Mouse (Mus musculus) MEL (cell line): Measurements from ENCODE around the gene Ccnt2. TPM values are rescaled to one million over a fixed set of nuclear protein-coding genes. Genes with fewer than 3 reads are reported as not detected.
A peak's percentile ranks its signal among the peaks of the same experiment; 100 is the strongest.

Source experiments
- DNase-seq: peaks from one replicate; pipeline ENCODE4 v3.0.0; 2011; ENCODE audit warnings: low read depth, low spot score
- H3K27ac ChIP-seq: 2 replicates; pipeline ENCODE4 v1.5.1; 2012; ENCODE audit warnings: low read depth, mild to moderate bottlenecking, control low read depth, low read length, moderate library complexity; ENCODE audit not compliant: control insufficient read depth
- H3K27me3 ChIP-seq, 2 experiments: fragments of 150-350 bp in 1 of 2; sonication (generic) in 1 of 2; 2 replicates each; pipeline ENCODE4 v1.6.1; 2012; ENCODE audit warnings: low read length in 2 of 2, mild to moderate bottlenecking in 2 of 2, improper control_type of control experiment in 1 of 2, moderate library complexity in 1 of 2; ENCODE audit not compliant: insufficient read depth in 2 of 2, control insufficient read depth in 1 of 2
- H3K36me3 ChIP-seq, 2 experiments: 2 replicates each; pipeline ENCODE4 v1.6.1; 2012 to 2014; ENCODE audit warnings: low read length in 2 of 2, improper control_type of control experiment in 1 of 2, inconsistent platforms in 1 of 2, mild to moderate bottlenecking in 1 of 2; ENCODE audit not compliant: insufficient read depth in 2 of 2, control insufficient read depth in 1 of 2
- H3K4me1 ChIP-seq, 2 experiments: fragments of 150-350 bp in 1 of 2; sonication (generic) in 1 of 2; 2 replicates each; pipeline ENCODE4 v1.6.1; 2012; ENCODE audit warnings: low read length in 2 of 2, improper control_type of control experiment in 1 of 2, mild to moderate bottlenecking in 1 of 2; ENCODE audit not compliant: insufficient read depth in 2 of 2, control insufficient read depth in 1 of 2
- H3K4me3 ChIP-seq, 2 experiments: fragments of 150-350 bp in 1 of 2; sonication (generic) in 1 of 2; 2 replicates each; pipeline ENCODE4 v1.5.1; 2012; ENCODE audit warnings: low read depth in 2 of 2, low read length in 2 of 2, mild to moderate bottlenecking in 2 of 2, moderate library complexity in 2 of 2, control low read depth in 1 of 2, improper control_type of control experiment in 1 of 2; ENCODE audit not compliant: control insufficient read depth in 1 of 2, insufficient read depth in 1 of 2
- H3K79me2 ChIP-seq: 2 replicates; pipeline ENCODE4 v1.6.1; 2012; ENCODE audit warnings: mild to moderate bottlenecking, low read length, moderate library complexity; ENCODE audit not compliant: control insufficient read depth, poor library complexity, insufficient read depth
- H3K9ac ChIP-seq: 2 replicates; pipeline ENCODE4 v1.6.1; 2012; ENCODE audit warnings: low read depth, mild to moderate bottlenecking, control low read depth, low read length, moderate library complexity; ENCODE audit not compliant: control insufficient read depth, poor library complexity, severe bottlenecking
- H3K9me3 ChIP-seq: fragments of 150-350 bp; sonication (generic); replicated peaks from 2 replicates; pipeline ENCODE4 v1.6.1; 2012; ENCODE audit warnings: mild to moderate bottlenecking, low read length, improper control_type of control experiment, moderate library complexity; ENCODE audit not compliant: insufficient read depth
- BHLHE40 ChIP-seq: IDR thresholded peaks from 2 replicates; pipeline ENCODE4 v1.6.1; 2012; ENCODE audit warnings: low read depth, mild to moderate bottlenecking, inconsistent platforms, low read length, improper control_type of control experiment, borderline replicate concordance
- CHD1 ChIP-seq: IDR thresholded peaks from 2 replicates; pipeline ENCODE4 v1.6.1; 2012; ENCODE audit warnings: low read depth, mild to moderate bottlenecking, inconsistent platforms, low read length, improper control_type of control experiment
- CHD2 ChIP-seq: IDR thresholded peaks from 2 replicates; pipeline ENCODE4 v1.6.1; 2011; ENCODE audit warnings: low read length, improper control_type of control experiment
- E2F4 ChIP-seq: IDR thresholded peaks from 2 replicates; pipeline ENCODE4 v1.6.1; 2011; ENCODE audit warnings: low read depth, low read length, improper control_type of control experiment, borderline replicate concordance
- ELF1 ChIP-seq: IDR thresholded peaks from 2 replicates; pipeline ENCODE4 v1.6.1; 2014; ENCODE audit warnings: low read depth, mild to moderate bottlenecking, inconsistent platforms, low read length, improper control_type of control experiment, moderate library complexity
- EP300 ChIP-seq, 2 experiments: IDR thresholded peaks; 2 replicates each; pipeline ENCODE4 v1.6.1; 2011; ENCODE audit warnings: improper control_type of control experiment in 2 of 2, low read length in 2 of 2, low read depth in 1 of 2, mild to moderate bottlenecking in 1 of 2
- ETS1 ChIP-seq: IDR thresholded peaks from 2 replicates; pipeline ENCODE4 v1.6.1; 2012; ENCODE audit warnings: low read depth, mild to moderate bottlenecking, inconsistent platforms, low read length, improper control_type of control experiment, moderate library complexity
- GATA1 ChIP-seq: IDR thresholded peaks from 2 replicates; pipeline ENCODE4 v1.6.1; 2011; ENCODE audit warnings: low read depth, low read length, improper control_type of control experiment
- HCFC1 ChIP-seq: IDR thresholded peaks from 2 replicates; pipeline ENCODE4 v1.6.1; 2012; ENCODE audit warnings: low read depth, mild to moderate bottlenecking, inconsistent platforms, low read length, improper control_type of control experiment, moderate library complexity
- JUND ChIP-seq: IDR thresholded peaks from 2 replicates; pipeline ENCODE4 v1.6.1; 2011; ENCODE audit warnings: low read depth, mild to moderate bottlenecking, improper control_type of control experiment, low read length
- KAT2A ChIP-seq: conservative IDR thresholded peaks from 2 replicates; pipeline ENCODE4 v1.6.1; 2012; ENCODE audit warnings: low read depth, low read length, improper control_type of control experiment, inconsistent platforms
- MAFK ChIP-seq: IDR thresholded peaks from 2 replicates; pipeline ENCODE4 v1.6.1; 2011; ENCODE audit warnings: low read depth, mild to moderate bottlenecking, low read length, improper control_type of control experiment, borderline replicate concordance
- MAX ChIP-seq: IDR thresholded peaks from 2 replicates; pipeline ENCODE4 v1.6.1; 2011; ENCODE audit warnings: low read length, improper control_type of control experiment
- MEF2A ChIP-seq: IDR thresholded peaks from 2 replicates; pipeline ENCODE4 v1.6.1; 2014; ENCODE audit warnings: low read depth, mild to moderate bottlenecking, inconsistent platforms, low read length, improper control_type of control experiment; ENCODE audit not compliant: poor library complexity, insufficient replicate concordance, severe bottlenecking; ENCODE audit errors: extremely low read depth
- MYC ChIP-seq: IDR thresholded peaks from 2 replicates; pipeline ENCODE4 v1.6.1; 2011; ENCODE audit warnings: low read depth, mild to moderate bottlenecking, low read length, improper control_type of control experiment, moderate library complexity
- NELFE ChIP-seq: IDR thresholded peaks from 2 replicates; pipeline ENCODE4 v1.6.1; 2011; ENCODE audit warnings: low read depth, low read length, improper control_type of control experiment
- NRF1 ChIP-seq: IDR thresholded peaks from 2 replicates; pipeline ENCODE4 v1.6.1; 2014; ENCODE audit warnings: low read depth, mild to moderate bottlenecking, inconsistent platforms, low read length, improper control_type of control experiment, moderate library complexity; ENCODE audit not compliant: poor library complexity, insufficient read depth, severe bottlenecking
- POLR2A ChIP-seq, 2 experiments: IDR thresholded peaks; 2 replicates each; pipeline ENCODE4 v1.6.1; 2011 to 2012; ENCODE audit warnings: low read length in 2 of 2, mild to moderate bottlenecking in 2 of 2, control low read depth in 1 of 2, improper control_type of control experiment in 1 of 2, low read depth in 1 of 2, moderate library complexity in 1 of 2; ENCODE audit not compliant: control insufficient read depth in 1 of 2, insufficient read depth in 1 of 2, poor library complexity in 1 of 2
- POLR2AphosphoS5 ChIP-seq: IDR thresholded peaks from 2 replicates; pipeline ENCODE4 v1.6.1; 2012; ENCODE audit warnings: low read depth, borderline replicate concordance, mild to moderate bottlenecking, inconsistent platforms, low read length, moderate library complexity, mixed read lengths
- RCOR1 ChIP-seq: IDR thresholded peaks from 2 replicates; pipeline ENCODE4 v1.6.1; 2012; ENCODE audit warnings: low read depth, mild to moderate bottlenecking, inconsistent platforms, low read length, improper control_type of control experiment
- SIN3A ChIP-seq: IDR thresholded peaks from 2 replicates; pipeline ENCODE4 v1.6.1; 2012; ENCODE audit warnings: low read length, improper control_type of control experiment, inconsistent platforms
- SMC3 ChIP-seq: IDR thresholded peaks from 2 replicates; pipeline ENCODE4 v1.6.1; 2011; ENCODE audit warnings: low read depth, low read length, improper control_type of control experiment
- TCF12 ChIP-seq: IDR thresholded peaks from 2 replicates; pipeline ENCODE4 v1.6.1; 2014; ENCODE audit warnings: low read depth, mild to moderate bottlenecking, inconsistent platforms, low read length, improper control_type of control experiment, moderate library complexity
- UBTF ChIP-seq: IDR thresholded peaks from 2 replicates; pipeline ENCODE4 v1.6.1; 2012; ENCODE audit warnings: low read depth, mild to moderate bottlenecking, inconsistent platforms, low read length, improper control_type of control experiment, moderate library complexity, borderline replicate concordance; ENCODE audit not compliant: insufficient read depth
- USF1 ChIP-seq: IDR thresholded peaks from 2 replicates; pipeline ENCODE4 v1.6.1; 2014; ENCODE audit warnings: low read depth, mild to moderate bottlenecking, inconsistent platforms, low read length, improper control_type of control experiment, moderate library complexity
- USF2 ChIP-seq, 2 experiments: IDR thresholded peaks; 2 replicates each; pipeline ENCODE4 v1.6.1; 2011 to 2012; ENCODE audit warnings: improper control_type of control experiment in 2 of 2, low read length in 2 of 2, borderline replicate concordance in 1 of 2, inconsistent platforms in 1 of 2, low read depth in 1 of 2, mild to moderate bottlenecking in 1 of 2; ENCODE audit not compliant: insufficient read depth in 1 of 2
- ZC3H11A ChIP-seq: IDR thresholded peaks from 2 replicates; pipeline ENCODE4 v1.6.1; 2012; ENCODE audit warnings: low read depth, mild to moderate bottlenecking, inconsistent platforms, low read length, improper control_type of control experiment
- ZNF384 ChIP-seq: IDR thresholded peaks from 2 replicates; pipeline ENCODE4 v1.6.1; 2012; ENCODE audit warnings: low read depth, mild to moderate bottlenecking, inconsistent platforms, low read length, improper control_type of control experiment
- polyA plus RNA-seq, 2 experiments: library from polyadenylated mRNA; stranded (reverse) in 1 of 2; unstranded in 1 of 2; fragments of >175 nt in 1 of 2; fragments of >200 nt in 1 of 2; gene quantifications; 2 replicates each; pipeline versions ENCODE4 v1.2.1 to v1.2.4; 2012; ENCODE audit warnings: low replicate concordance in 2 of 2, low read depth in 1 of 2; ENCODE audit not compliant: insufficient read length in 2 of 2, insufficient read depth in 1 of 2, missing spikeins in 1 of 2
- total RNA-seq: library from RNA; depleted of rRNA; stranded (reverse); fragments of 300-350 nt; gene quantifications from 2 replicates; pipeline ENCODE4 v1.2.3, GENCODE M21; 2012

The Ccnt2 gene
- total and polyA plus RNA-seq, 3 experiments: 20.6 to 31.5 (median 26.7) TPM

DNA sequence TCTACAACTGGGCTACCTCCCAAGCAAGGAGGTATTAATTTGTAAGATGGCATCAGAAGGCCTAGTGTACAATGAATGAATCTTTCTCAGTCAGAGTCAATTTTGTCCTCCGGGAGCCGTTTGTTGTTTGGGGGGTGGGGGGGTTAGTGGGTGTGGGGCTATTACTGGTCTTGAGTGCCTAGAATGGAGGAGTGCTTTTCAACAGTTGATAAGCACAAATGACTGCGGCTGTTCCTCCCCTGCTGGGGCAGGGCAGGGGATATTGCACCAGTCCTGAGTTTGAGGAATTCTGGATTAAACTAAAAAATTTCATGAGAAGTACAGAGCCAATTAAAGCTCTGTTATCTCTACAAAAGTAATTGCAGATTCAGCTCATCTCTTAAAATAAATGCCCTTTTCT is 6.2 kb downstream of the Ccnt2 start:
- DNase-seq: peak; percentile 46
- peak overlapping the region in 1 of 2 experiments; percentile 44; a peak in 2 of 4 replicates for H3K4me3 ChIP-seq
- peaks cover 86% of the 10 kb centered on the region for H3K79me2 ChIP-seq
- no peaks in the 10 kb centered on the region for H3K9me3 ChIP-seq
- H3K36me3 ChIP-seq: peaks cover 11 to 73% of the 10 kb centered on the region in 2 experiments; a peak in 3 of 4 replicates
- TF ChIP-seq MAX: no peak
- no peak for TF ChIP-seq RCOR1
- TF ChIP-seq BHLHE40: no peak
- 0 out of 2 replicates have a peak, but pooled peaks have one; percentile 23 for TF ChIP-seq GATA1
- TF ChIP-seq SMC3: no peak
- TF ChIP-seq TCF12: no peak
- TF ChIP-seq KAT2A: no peak
- 0 out of 4 replicates have a peak, but pooled peaks of 1 of the 2 experiments have one; percentile 18 for TF ChIP-seq EP300 (IDR thresholded peaks at IDR 0.05; ENCODE audit: low read depth in 1 of 2, low read length in 2 of 2)
- no peaks in the 10 kb centered on the region for H3K27me3 ChIP-seq
- H3K4me1 ChIP-seq: peaks cover 21 to 35% of the 10 kb centered on the region in 2 experiments
- peak overlapping the region; percentile 2; the same call in 1 of the 2 replicates for H3K9ac ChIP-seq
- peak overlapping the region; percentile 3; the same call in 1 of the 2 replicates for H3K27ac ChIP-seq

DNA sequence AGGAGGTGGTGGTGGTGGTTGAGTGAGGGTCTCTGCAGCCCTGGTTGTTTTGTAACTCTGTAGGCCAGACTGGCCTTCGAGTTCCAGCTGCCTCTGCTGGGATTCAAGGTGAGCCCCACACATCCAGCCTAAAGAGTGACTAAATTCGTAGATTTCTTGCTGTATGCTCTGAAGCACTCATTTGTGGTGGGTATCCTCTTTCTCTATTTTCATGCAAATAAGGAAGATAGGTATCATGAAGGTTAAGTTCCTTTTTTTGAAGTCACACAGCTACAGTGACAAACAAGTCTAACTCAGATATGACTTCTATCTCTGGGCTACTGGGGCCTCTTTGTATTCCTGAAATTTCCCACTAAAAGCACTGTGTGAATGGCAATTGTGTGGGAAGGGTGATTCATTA is 6.9 kb downstream of the Ccnt2 start:
- Histone ChIP-seq H3K27me3 (no peaks in the 10 kb centered on the region), H3K36me3 (peaks cover 11 to 79% of the 10 kb centered on the region in 2 experiments; a peak in 3 of 4 replicates), H3K9ac (peak overlapping the region; percentile 50), H3K4me3 (peak overlapping the region; percentile 44)
- peak; percentile 78 for DNase-seq
- TF ChIP-seq USF2 (IDR thresholded peaks at IDR 0.05; ENCODE audit: borderline replicate concordance in 1 of 2, insufficient read depth in 1 of 2, low read depth in 1 of 2, low read length in 2 of 2) (no peak), MEF2A (no peak), NELFE (no peak), HCFC1 (0 out of 2 replicates have a peak, but pooled peaks have one; percentile 28), POLR2AphosphoS5 (no peak), MAFK (no peak), KAT2A (no peak), GATA1 (peak; percentile 73), SIN3A (peak; percentile 50; the same call in 1 of the 2 replicates), NRF1 (no peak), POLR2A (IDR thresholded peaks at IDR 0.05; ENCODE audit: control insufficient read depth in 1 of 2, insufficient read depth in 1 of 2, low read depth in 1 of 2, low read length in 2 of 2, poor library complexity in 1 of 2) (no peak), CHD1 (0 out of 2 replicates have a peak, but pooled peaks have one; percentile 49), E2F4 (no peak), MYC (no peak), ELF1 (no peak), ZC3H11A (no peak), EP300 (IDR thresholded peaks at IDR 0.05; ENCODE audit: low read depth in 1 of 2, low read length in 2 of 2) (peak; percentile 17 to 52; a peak in 3 of 4 replicates), RCOR1 (peak; percentile 38), ETS1 (peak; percentile 45; the same call in 1 of the 2 replicates), ZNF384 (no peak; the same call in 1 of the 2 replicates), USF1 (no peak), JUND (no peak), CHD2 (no peak), UBTF (no peak), TCF12 (no peak), MAX (no peak)
- TF ChIP-seq, all 39 proteins: peak for 7
- Histone ChIP-seq H3K4me1 (peaks cover 22 to 38% of the 10 kb centered on the region in 2 experiments), H3K79me2 (peaks cover 88% of the 10 kb centered on the region), H3K27ac (peak overlapping the region; percentile 86), H3K9me3 (no peaks in the 10 kb centered on the region)
